Mouse (Mus musculus) stomach, postnatal 0 days (tissue): ENCODE measurements around the gene Tenm2. TPM values are rescaled to one million over a fixed set of nuclear protein-coding genes. Genes with fewer than 3 reads are reported as not detected.

Source experiments
- ATAC-seq: fragments of 200-750 bp; cut with Nextera tagmentation; 2 replicates; pipeline ENCODE4 v1.8.0; 2017; ENCODE audit not compliant: low FRiP score, low TSS enrichment
- DNase-seq: peaks from one replicate; pipeline ENCODE4 v3.0.0-alpha.2; 2016; ENCODE audit warnings: low spot score
- H3K27ac ChIP-seq: fragments of 300-500 bp; sonication (generic); replicated peaks from 2 replicates; pipeline ENCODE4 v1.5.1; 2014; ENCODE audit warnings: mild to moderate bottlenecking, control low read depth
- H3K27me3 ChIP-seq: fragments of 300-500 bp; sonication (generic); 2 replicates; pipeline ENCODE4 v1.6.1; 2014; ENCODE audit warnings: low read length; ENCODE audit not compliant: control insufficient read depth, insufficient read depth
- H3K36me3 ChIP-seq: fragments of 300-500 bp; sonication (generic); 2 replicates; pipeline ENCODE4 v1.6.1; 2014; ENCODE audit warnings: low read length, mixed read lengths; ENCODE audit not compliant: control insufficient read depth, insufficient read depth
- H3K4me1 ChIP-seq: fragments of 300-500 bp; sonication (generic); replicated peaks from 2 replicates; pipeline ENCODE4 v1.6.1; 2014; ENCODE audit warnings: antibody characterized with exemption; ENCODE audit not compliant: control insufficient read depth, insufficient read depth
- H3K4me2 ChIP-seq: fragments of 300-500 bp; sonication (generic); replicated peaks from 2 replicates; pipeline ENCODE4 v1.6.1; 2014; ENCODE audit warnings: low read depth, mild to moderate bottlenecking, control low read depth, moderate library complexity
- H3K4me3 ChIP-seq: fragments of 300-500 bp; sonication (generic); 2 replicates; pipeline ENCODE4 v1.5.1; 2014; ENCODE audit warnings: low read depth, low read length, control low read depth
- H3K9ac ChIP-seq: fragments of 300-500 bp; sonication (generic); 2 replicates; pipeline ENCODE4 v1.6.1; 2014; ENCODE audit warnings: mild to moderate bottlenecking, low read length, control low read depth, mixed read lengths
- H3K9me3 ChIP-seq: fragments of 300-500 bp; sonication (generic); 2 replicates; pipeline ENCODE4 v1.6.1; 2016; ENCODE audit warnings: low read length; ENCODE audit not compliant: control insufficient read depth
- CTCF ChIP-seq: IDR thresholded peaks from 2 replicates; pipeline ENCODE4 v1.5.1; 2016; ENCODE audit warnings: antibody characterized with exemption, low read depth, mild to moderate bottlenecking, moderate library complexity
- EP300 ChIP-seq: optimal IDR thresholded peaks from 2 replicates; pipeline ENCODE3; 2016; ENCODE audit warnings: antibody characterized with exemption
- WGBS: fragments of 180-500 bp; shearing (Covaris S2); extraction: QIAGEN DNeasy Blood & Tissue Kit; methylation state at CpG from one replicate; pipeline ENCODE4 v1.1.7; 2014; 5-methylcytosine and 5-hydroxymethylcytosine counted together
- polyA plus RNA-seq: library from polyadenylated mRNA; unstranded; fragments of >200 nt; fragmentation: Nextera tagmentation; extraction: Ambion mirVana; gene quantifications from 2 replicates; pipeline ENCODE4 v1.2.1, GENCODE M21; 2015

Tenm2 gene
- polyA plus RNA-seq, 1 experiment from 2014 or later, result 3.6 TPM

DNA sequence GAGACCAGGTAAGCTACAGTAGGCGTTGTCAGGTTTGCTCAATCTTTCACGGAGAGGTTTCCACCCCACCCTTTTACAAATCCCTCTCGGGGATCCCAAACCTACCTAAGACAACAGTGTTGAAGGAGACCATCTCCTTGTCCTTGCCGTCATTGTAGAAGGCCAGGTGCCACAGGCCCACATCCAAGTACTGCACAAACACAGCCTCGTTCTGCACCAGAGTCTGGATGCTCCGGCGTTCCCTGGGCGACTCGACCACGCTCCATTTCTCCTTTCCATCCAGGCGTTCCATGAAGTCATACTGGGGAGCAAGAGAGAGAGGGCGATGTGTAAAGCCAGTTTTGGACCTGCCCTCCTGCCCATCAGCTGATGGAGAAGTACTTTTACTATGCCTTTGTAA lies 1064.5 kb downstream of the Tenm2 start:
- Histone ChIP-seq H3K27me3 (no peaks in the 10 kb centered on the region), H3K9me3 (no peaks in the 10 kb centered on the region), H3K4me2 (no peak overlapping the region), H3K36me3 (no peaks in the 10 kb centered on the region), H3K27ac (no peak overlapping the region), H3K4me1 (no peaks in the 10 kb centered on the region), H3K4me3 (no peak overlapping the region), H3K9ac (no peak overlapping the region)
- ATAC-seq (no peak), DNase-seq (no peak)
- TF ChIP-seq EP300 (no peak), CTCF (no peak)
- WGBS, result 92% methylated on average over 12 of the region's 12 CpGs

DNA sequence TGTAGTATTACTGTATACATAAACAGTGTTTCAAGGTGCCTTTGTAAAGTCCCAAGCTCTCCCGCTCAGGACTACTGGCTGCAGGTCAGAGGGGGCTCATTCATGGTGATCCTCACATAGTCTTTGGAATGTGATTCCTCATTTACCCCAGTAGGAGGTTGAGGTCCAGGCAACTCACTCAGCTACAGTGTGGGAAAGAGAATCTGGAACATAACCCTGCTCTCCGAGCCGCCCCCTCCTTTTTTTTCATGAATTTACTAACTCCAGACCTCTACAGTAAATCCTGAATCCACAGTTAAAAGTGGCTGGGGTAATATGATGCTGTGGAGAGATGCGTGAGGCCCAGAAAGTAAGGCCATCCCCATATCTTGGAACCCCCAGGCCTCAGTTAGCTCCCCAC lies 1066.0 kb downstream of the Tenm2 start:
- 79% methylated on average over 4 of the region's 4 CpGs for WGBS
- DNase-seq (no peak), ATAC-seq (no peak)
- H3K9ac ChIP-seq, result no peak overlapping the region
- H3K9me3 ChIP-seq, result no peaks in the 10 kb centered on the region
- no peaks in the 10 kb centered on the region for H3K4me1 ChIP-seq
- H3K36me3 ChIP-seq, result no peaks in the 10 kb centered on the region
- H3K4me3 ChIP-seq, result no peak overlapping the region
- H3K4me2 ChIP-seq, result no peak overlapping the region
- H3K27me3 ChIP-seq, result no peaks in the 10 kb centered on the region
- no peak for TF ChIP-seq EP300
- no peak for TF ChIP-seq CTCF
- H3K27ac ChIP-seq, result no peak overlapping the region

DNA sequence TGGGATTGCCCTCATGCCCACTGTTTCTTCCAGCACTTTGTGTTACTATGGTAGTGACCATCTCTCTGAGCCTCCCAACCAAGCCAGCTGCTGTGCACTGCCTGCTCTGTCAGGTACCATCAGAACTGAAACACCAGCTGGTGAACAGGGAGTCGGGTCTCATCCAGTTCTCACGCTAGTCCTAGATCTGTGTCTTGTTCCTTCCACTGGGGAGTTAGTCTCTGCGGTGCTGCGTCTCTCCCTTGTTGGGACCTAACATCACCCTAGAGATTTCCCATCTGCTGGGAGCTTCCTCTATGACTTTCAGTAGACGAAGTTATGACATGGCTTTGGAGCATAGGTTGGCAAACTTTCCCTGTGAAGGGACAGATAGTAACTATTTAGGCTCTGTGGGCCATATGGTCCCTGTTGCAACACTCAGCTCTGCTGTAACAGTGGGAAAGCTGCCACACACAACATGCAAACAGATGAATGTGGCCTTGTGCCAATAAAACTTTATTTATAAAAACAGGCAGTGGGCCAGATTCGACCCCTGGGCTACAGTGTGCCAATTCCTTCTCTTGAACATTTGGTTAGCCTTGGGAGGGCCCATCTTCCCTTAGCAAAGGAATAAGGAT lies 1066.7 kb downstream of the Tenm2 start:
- H3K9ac ChIP-seq, result no peak overlapping the region
- H3K27me3 ChIP-seq, result no peaks in the 10 kb centered on the region
- no peak for TF ChIP-seq EP300
- no peak for TF ChIP-seq CTCF
- H3K4me2 ChIP-seq, result no peak overlapping the region
- H3K4me3 ChIP-seq, result no peak overlapping the region
- no peaks in the 10 kb centered on the region for H3K4me1 ChIP-seq
- no peaks in the 10 kb centered on the region for H3K9me3 ChIP-seq
- ATAC-seq (no peak), DNase-seq (no peak)
- 63% methylated on average over 6 of the region's 6 CpGs for WGBS
- H3K27ac ChIP-seq, result no peak overlapping the region
- H3K36me3 ChIP-seq, result no peaks in the 10 kb centered on the region

- Histone ChIP-seq H3K4me1 (no peaks in the 10 kb centered on the region), H3K4me2 (no peak overlapping the region), H3K9me3 (no peaks in the 10 kb centered on the region), H3K9ac (no peak overlapping the region), H3K27me3 (no peaks in the 10 kb centered on the region), H3K27ac (no peak overlapping the region), H3K4me3 (no peak overlapping the region), H3K36me3 (no peaks in the 10 kb centered on the region)
- TF ChIP-seq CTCF (no peak), EP300 (no peak)
- 90% methylated on average over 10 of the region's 10 CpGs for WGBS
- ATAC-seq (no peak), DNase-seq (no peak)
Observed at GRCm38 (mm10) chr11:36167766-36168318, 1067.9 kb downstream of the Tenm2 start.

DNA sequence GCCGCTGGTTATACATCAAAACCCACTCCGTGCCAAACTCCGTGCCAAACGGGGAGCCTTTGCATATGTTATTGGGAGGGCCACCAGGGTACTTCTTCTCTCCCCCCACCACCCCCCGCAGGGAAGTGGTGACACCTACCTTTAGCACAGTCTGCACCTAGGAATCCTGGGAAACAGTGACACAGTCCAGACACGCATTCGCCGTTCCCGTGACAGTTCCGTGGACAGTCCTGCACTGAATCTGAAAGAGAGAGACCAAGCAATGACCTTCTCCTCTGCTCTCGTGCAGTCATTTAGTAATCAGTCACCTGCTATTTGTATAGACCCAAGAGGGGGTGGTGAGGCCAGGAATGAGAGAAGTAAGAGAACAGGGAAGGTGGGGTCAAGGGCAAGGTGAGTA lies 1072.2 kb downstream of the Tenm2 start:
- H3K4me2 ChIP-seq, result no peak overlapping the region
- H3K36me3 ChIP-seq, result no peaks in the 10 kb centered on the region
- no peak for DNase-seq
- H3K27me3 ChIP-seq, result no peaks in the 10 kb centered on the region
- no peaks in the 10 kb centered on the region for H3K9me3 ChIP-seq
- 68% methylated on average over 11 of the region's 11 CpGs for WGBS
- H3K4me1 ChIP-seq, result no peaks in the 10 kb centered on the region
- TF ChIP-seq EP300, result no peak
- no peak for TF ChIP-seq CTCF
- no peak overlapping the region for H3K4me3 ChIP-seq
- no peak for ATAC-seq
- no peak overlapping the region for H3K27ac ChIP-seq
- H3K9ac ChIP-seq, result no peak overlapping the region

- Histone ChIP-seq H3K27me3 (no peaks in the 10 kb centered on the region), H3K4me2 (no peak overlapping the region), H3K9ac (no peak overlapping the region), H3K27ac (no peak overlapping the region), H3K9me3 (no peaks in the 10 kb centered on the region), H3K4me1 (no peaks in the 10 kb centered on the region), H3K36me3 (no peaks in the 10 kb centered on the region), H3K4me3 (no peak overlapping the region)
- WGBS, result 65% methylated on average over 10 of the region's 10 CpGs
- no peak for DNase-seq
- no peak for ATAC-seq
- TF ChIP-seq EP300, result no peak
Observed at GRCm38 (mm10) chr11:36161765-36162321, 1073.9 kb downstream of the Tenm2 start.
